Mouse (Mus musculus): Measurements from ENCODE around the gene Zfp777. TPM values are rescaled to one million over a fixed set of nuclear protein-coding genes. Genes with fewer than 3 reads are reported as not detected.

Zfp777 gene
- polyA plus RNA-seq, 1 experiment = 22.7 TPM

GRCm38 (mm10) chr6:48049273-48050065 is 758 bp upstream of the Zfp777 start:
- no peak for TF ChIP-seq REST (IDR thresholded peaks at IDR 0.05; ENCODE audit: insufficient read depth, insufficient read length)
- no peak for TF ChIP-seq MYOD1 (IDR thresholded peaks at IDR 0.05; ENCODE audit: control insufficient read depth in 1 of 3, insufficient read length in 2 of 3, low read depth in 2 of 3)
- no peak for TF ChIP-seq POLR2AphosphoS2 (IDR thresholded peaks at IDR 0.05; ENCODE audit: insufficient read length, low read depth)
- no peak for TF ChIP-seq MYOG (IDR thresholded peaks at IDR 0.05; ENCODE audit: control insufficient read depth in 1 of 3, insufficient read depth in 1 of 3, insufficient read length in 2 of 3, low read depth in 2 of 3)
- no peak for TF ChIP-seq MAX (IDR thresholded peaks at IDR 0.05; ENCODE audit: low read depth)
- no peak for TF ChIP-seq POLR2A (IDR thresholded peaks at IDR 0.05; ENCODE audit: insufficient read length, low read depth)
- no peak for TF ChIP-seq TCF12 (IDR thresholded peaks at IDR 0.05; ENCODE audit: insufficient read depth, poor library complexity, severe bottlenecking)
- no peak for TF ChIP-seq CEBPB (IDR thresholded peaks at IDR 0.05; ENCODE audit: insufficient read depth, poor library complexity, severe bottlenecking)
- no peak for TF ChIP-seq SRF (IDR thresholded peaks at IDR 0.05; ENCODE audit: control insufficient read depth, insufficient read length, low read depth)
- no peak for TF ChIP-seq USF1 (IDR thresholded peaks at IDR 0.05; ENCODE audit: low read depth)
- TF ChIP-seq TCF3 (IDR thresholded peaks at IDR 0.05; ENCODE audit: insufficient read length, low read depth) = no peak
- TF ChIP-seq E2F4 (IDR thresholded peaks at IDR 0.05; ENCODE audit: insufficient read depth) = no peak
- peaks cover 19% of the 10 kb centered on the region for H3K79me2 ChIP-seq (ENCODE audit: control insufficient read depth, insufficient read depth)
- H3K36me3 ChIP-seq (ENCODE audit: control insufficient read depth, insufficient read depth) = no peaks in the 10 kb centered on the region
- no peaks in the 10 kb centered on the region for H3K27me3 ChIP-seq (ENCODE audit: control insufficient read depth, insufficient read depth, insufficient read length)
- H3ac ChIP-seq (ENCODE audit: control insufficient read depth, insufficient read length) = no peak overlapping the region
- H3K4me3 ChIP-seq = peak overlapping the region; percentile 44
- H3K4me2 ChIP-seq (ENCODE audit: low read depth) = peak overlapping the region; percentile 95

- peak overlapping the region; percentile 44 for H3K4me3 ChIP-seq
- H3ac ChIP-seq (ENCODE audit: control insufficient read depth, insufficient read length) = peak overlapping the region; percentile 76
- TF ChIP-seq MYOD1 (IDR thresholded peaks at IDR 0.05; ENCODE audit: control insufficient read depth in 1 of 3, insufficient read length in 2 of 3, low read depth in 2 of 3) (no peak), POLR2AphosphoS2 (IDR thresholded peaks at IDR 0.05; ENCODE audit: insufficient read length, low read depth) (peak; percentile 15), CEBPB (IDR thresholded peaks at IDR 0.05; ENCODE audit: insufficient read depth, poor library complexity, severe bottlenecking) (no peak)
- peaks cover 19% of the 10 kb centered on the region for H3K79me2 ChIP-seq (ENCODE audit: control insufficient read depth, insufficient read depth)
- H3K27me3 ChIP-seq (ENCODE audit: control insufficient read depth, insufficient read depth, insufficient read length) = no peaks in the 10 kb centered on the region
- peak overlapping the region; percentile 72 for H3K4me2 ChIP-seq (ENCODE audit: low read depth)
- H3K36me3 ChIP-seq (ENCODE audit: control insufficient read depth, insufficient read depth) = peaks cover 8% of the 10 kb centered on the region
Observed at GRCm38 (mm10) chr6:48047450-48048351, 1.0 kb downstream of the Zfp777 start.

- Histone ChIP-seq H3K4me2 (ENCODE audit: low read depth) (peak overlapping the region; percentile 72), H3K79me2 (ENCODE audit: control insufficient read depth, insufficient read depth) (peaks cover 22% of the 10 kb centered on the region), H3ac (ENCODE audit: control insufficient read depth, insufficient read length) (peak overlapping the region; percentile 76), H3K4me3 (peak overlapping the region; percentile 44), H3K27me3 (ENCODE audit: control insufficient read depth, insufficient read depth, insufficient read length) (no peaks in the 10 kb centered on the region), H3K36me3 (ENCODE audit: control insufficient read depth, insufficient read depth) (peaks cover 8% of the 10 kb centered on the region)
- TF ChIP-seq SRF (IDR thresholded peaks at IDR 0.05; ENCODE audit: control insufficient read depth, insufficient read length, low read depth) (no peak), MYOG (IDR thresholded peaks at IDR 0.05; ENCODE audit: control insufficient read depth in 1 of 3, insufficient read depth in 1 of 3, insufficient read length in 2 of 3, low read depth in 2 of 3) (no peak), E2F4 (IDR thresholded peaks at IDR 0.05; ENCODE audit: insufficient read depth) (no peak), TCF3 (IDR thresholded peaks at IDR 0.05; ENCODE audit: insufficient read length, low read depth) (no peak), CEBPB (IDR thresholded peaks at IDR 0.05; ENCODE audit: insufficient read depth, poor library complexity, severe bottlenecking) (no peak)
Observed at GRCm38 (mm10) chr6:48047114-48047449, 1.6 kb downstream of the Zfp777 start.

- H3K27me3 ChIP-seq (ENCODE audit: control insufficient read depth, insufficient read depth, insufficient read length) = no peaks in the 10 kb centered on the region
- H3K79me2 ChIP-seq (ENCODE audit: control insufficient read depth, insufficient read depth) = no peaks in the 10 kb centered on the region
- H3ac ChIP-seq (ENCODE audit: control insufficient read depth, insufficient read length) = no peak overlapping the region
- TF ChIP-seq E2F4 (IDR thresholded peaks at IDR 0.05; ENCODE audit: insufficient read depth) = no peak
- no peak for TF ChIP-seq TCF12 (IDR thresholded peaks at IDR 0.05; ENCODE audit: insufficient read depth, poor library complexity, severe bottlenecking)
- TF ChIP-seq MYOD1 (IDR thresholded peaks at IDR 0.05; ENCODE audit: control insufficient read depth in 1 of 3, insufficient read length in 2 of 3, low read depth in 2 of 3) = no peak
- no peak for TF ChIP-seq MYOG (IDR thresholded peaks at IDR 0.05; ENCODE audit: control insufficient read depth in 1 of 3, insufficient read depth in 1 of 3, insufficient read length in 2 of 3, low read depth in 2 of 3)
- no peak for TF ChIP-seq USF1 (IDR thresholded peaks at IDR 0.05; ENCODE audit: low read depth)
- no peak for TF ChIP-seq TCF3 (IDR thresholded peaks at IDR 0.05; ENCODE audit: insufficient read length, low read depth)
- no peak for TF ChIP-seq SRF (IDR thresholded peaks at IDR 0.05; ENCODE audit: control insufficient read depth, insufficient read length, low read depth)
- no peak for TF ChIP-seq REST (IDR thresholded peaks at IDR 0.05; ENCODE audit: insufficient read depth, insufficient read length)
- TF ChIP-seq POLR2A (IDR thresholded peaks at IDR 0.05; ENCODE audit: insufficient read length, low read depth) = no peak
- TF ChIP-seq POLR2AphosphoS2 (IDR thresholded peaks at IDR 0.05; ENCODE audit: insufficient read length, low read depth) = no peak
- no peak for TF ChIP-seq MAX (IDR thresholded peaks at IDR 0.05; ENCODE audit: low read depth)
- no peak for TF ChIP-seq CEBPB (IDR thresholded peaks at IDR 0.05; ENCODE audit: insufficient read depth, poor library complexity, severe bottlenecking)
- peaks cover 73% of the 10 kb centered on the region for H3K36me3 ChIP-seq (ENCODE audit: control insufficient read depth, insufficient read depth)
- H3K4me2 ChIP-seq (ENCODE audit: low read depth) = no peak overlapping the region
- H3K4me3 ChIP-seq = no peak overlapping the region
Observed at GRCm38 (mm10) chr6:48032661-48033060, 16.1 kb downstream of the Zfp777 start.
